Mouse (Mus musculus): ENCODE data around the gene Mtx1. TPM values are rescaled to one million over a fixed set of nuclear protein-coding genes. Genes with fewer than 3 reads are reported as not detected.
"Not testable (repeated sequence)": the region's sequence is repeated elsewhere in the genome, so short reads cannot be mapped to it uniquely, and the experiment has no call there.

Mtx1 gene
- polyA plus RNA-seq, 1 experiment from 2014 or later, result 231 TPM

GRCm38 (mm10) chr3:89165268-89165870 lies 61.5 kb downstream of the Mtx1 start:
- no peak for DNase-seq (ENCODE audit: low spot score)
- no peaks in the 10 kb centered on the region for H3K9me3 ChIP-seq (ENCODE audit: control insufficient read depth, low read length)
- H3K27ac ChIP-seq (replicated peaks; ENCODE audit: low read depth, low read length), result peak overlapping the region; percentile 89
- H3K4me1 ChIP-seq (ENCODE audit: control insufficient read depth, insufficient read depth, low read length), result peaks cover 15% of the 10 kb centered on the region
- peaks cover 17% of the 10 kb centered on the region for H3K36me3 ChIP-seq (ENCODE audit: control insufficient read depth, insufficient read depth, low read length)
- peak overlapping the region; percentile 92 for H3K9ac ChIP-seq (ENCODE audit: low read length)
- 18% methylated on average over 12 of the region's 12 CpGs for WGBS
- peak overlapping the region; percentile 61 for H3K4me3 ChIP-seq (ENCODE audit: low read depth, low read length)
- peak overlapping the region; percentile 76 for H3K4me2 ChIP-seq (ENCODE audit: low read depth, severe bottlenecking)
- no peak for ATAC-seq (ENCODE audit: insufficient number of reproducible peaks, low FRiP score, low TSS enrichment, low read depth)
- no peaks in the 10 kb centered on the region for H3K27me3 ChIP-seq (ENCODE audit: control insufficient read depth, insufficient read depth, low read length)

- Histone ChIP-seq H3K9ac (ENCODE audit: low read length) (peak within 1 kb of the TSS; percentile 92), H3K4me2 (ENCODE audit: low read depth, severe bottlenecking) (peak within 1 kb of the TSS; percentile 76), H3K27ac (replicated peaks; ENCODE audit: low read depth, low read length) (peak within 1 kb of the TSS; percentile 89), H3K4me1 (ENCODE audit: control insufficient read depth, insufficient read depth, low read length) (peaks cover 19% of the 10 kb centered on the region), H3K27me3 (ENCODE audit: control insufficient read depth, insufficient read depth, low read length) (no peaks in the 10 kb centered on the region), H3K9me3 (ENCODE audit: control insufficient read depth, low read length) (no peaks in the 10 kb centered on the region), H3K36me3 (ENCODE audit: control insufficient read depth, insufficient read depth, low read length) (peaks cover 11% of the 10 kb centered on the region), H3K4me3 (ENCODE audit: low read depth, low read length) (peak within 1 kb of the TSS; percentile 61)
- ATAC-seq (ENCODE audit: insufficient number of reproducible peaks, low FRiP score, low TSS enrichment, low read depth) (peak; percentile 95), DNase-seq (ENCODE audit: low spot score) (peak; percentile 95)
- WGBS, result 1% methylated on average over 75 of the region's 79 CpGs
These were observed 62.2 kb downstream of the Mtx1 start, which contains the start of gene Clk2 for GRCm38 (mm10) chr3:89164506-89165267. Gene Clk2, plus strand, starts transcription at chr3:89164795.

GRCm38 (mm10) chr3:89163643-89164245 lies 63.1 kb downstream of the Mtx1 start:
- 82% methylated on average over 5 of the region's 5 CpGs for WGBS
- no peaks in the 10 kb centered on the region for H3K9me3 ChIP-seq (ENCODE audit: control insufficient read depth, low read length)
- H3K27me3 ChIP-seq (ENCODE audit: control insufficient read depth, insufficient read depth, low read length), result peaks cover 7% of the 10 kb centered on the region; the same call in 1 of the 2 replicates
- H3K36me3 ChIP-seq (ENCODE audit: control insufficient read depth, insufficient read depth, low read length), result peaks cover 5% of the 10 kb centered on the region
- peaks cover 21% of the 10 kb centered on the region for H3K4me1 ChIP-seq (ENCODE audit: control insufficient read depth, insufficient read depth, low read length)
- peak overlapping the region; percentile 61 for H3K4me3 ChIP-seq (ENCODE audit: low read depth, low read length)
- no peak for ATAC-seq (ENCODE audit: insufficient number of reproducible peaks, low FRiP score, low TSS enrichment, low read depth)
- peak overlapping the region; percentile 76; the same call in 1 of the 2 replicates for H3K4me2 ChIP-seq (ENCODE audit: low read depth, severe bottlenecking)
- peak overlapping the region; percentile 8 for H3K9ac ChIP-seq (ENCODE audit: low read length)
- DNase-seq (ENCODE audit: low spot score), result no peak
- no peak overlapping the region for H3K27ac ChIP-seq (replicated peaks; ENCODE audit: low read depth, low read length)

GRCm38 (mm10) chr3:89163123-89163522 lies 63.8 kb downstream of the Mtx1 start:
- no peak overlapping the region for H3K4me3 ChIP-seq (ENCODE audit: low read depth, low read length)
- peaks cover under 1% of the 10 kb centered on the region; the same call in 1 of the 2 replicates for H3K36me3 ChIP-seq (ENCODE audit: control insufficient read depth, insufficient read depth, low read length)
- WGBS, result 56% methylated on average over 1 of the region's 1 CpGs
- H3K4me1 ChIP-seq (ENCODE audit: control insufficient read depth, insufficient read depth, low read length), result peaks cover 21% of the 10 kb centered on the region
- H3K27ac ChIP-seq (replicated peaks; ENCODE audit: low read depth, low read length), result no peak overlapping the region
- H3K9me3 ChIP-seq (ENCODE audit: control insufficient read depth, low read length), result no peaks in the 10 kb centered on the region
- DNase-seq (ENCODE audit: low spot score) (no peak), ATAC-seq (ENCODE audit: insufficient number of reproducible peaks, low FRiP score, low TSS enrichment, low read depth) (no peak)
- no peak overlapping the region for H3K4me2 ChIP-seq (ENCODE audit: low read depth, severe bottlenecking)
- H3K27me3 ChIP-seq (ENCODE audit: control insufficient read depth, insufficient read depth, low read length), result peaks cover 7% of the 10 kb centered on the region; the same call in 1 of the 2 replicates
- H3K9ac ChIP-seq (ENCODE audit: low read length), result no peak overlapping the region

- Histone ChIP-seq H3K4me1 (ENCODE audit: control insufficient read depth, insufficient read depth, low read length) (peaks cover 21% of the 10 kb centered on the region), H3K36me3 (ENCODE audit: control insufficient read depth, insufficient read depth, low read length) (no peaks in the 10 kb centered on the region), H3K9me3 (ENCODE audit: control insufficient read depth, low read length) (no peaks in the 10 kb centered on the region), H3K9ac (ENCODE audit: low read length) (no peak overlapping the region), H3K4me2 (ENCODE audit: low read depth, severe bottlenecking) (no peak overlapping the region), H3K4me3 (ENCODE audit: low read depth, low read length) (no peak overlapping the region), H3K27me3 (ENCODE audit: control insufficient read depth, insufficient read depth, low read length) (peaks cover 7% of the 10 kb centered on the region; the same call in 1 of the 2 replicates), H3K27ac (replicated peaks; ENCODE audit: low read depth, low read length) (no peak overlapping the region)
- 76% methylated on average over 4 of the region's 4 CpGs for WGBS
- DNase-seq (ENCODE audit: low spot score) (no peak), ATAC-seq (ENCODE audit: insufficient number of reproducible peaks, low FRiP score, low TSS enrichment, low read depth) (no peak)
These were observed 65.1 kb downstream of the Mtx1 start for GRCm38 (mm10) chr3:89161786-89162185.

GRCm38 (mm10) chr3:89161207-89161606 lies 65.7 kb downstream of the Mtx1 start:
- not testable (repeated sequence) for H3K9me3 ChIP-seq (ENCODE audit: control insufficient read depth, low read length); H3K4me2 ChIP-seq (ENCODE audit: low read depth, severe bottlenecking); DNase-seq (ENCODE audit: low spot score); ATAC-seq (ENCODE audit: insufficient number of reproducible peaks, low FRiP score, low TSS enrichment, low read depth); H3K27ac ChIP-seq (replicated peaks; ENCODE audit: low read depth, low read length); H3K27me3 ChIP-seq (ENCODE audit: control insufficient read depth, insufficient read depth, low read length); H3K36me3 ChIP-seq (ENCODE audit: control insufficient read depth, insufficient read depth, low read length); H3K4me3 ChIP-seq (ENCODE audit: low read depth, low read length); H3K9ac ChIP-seq (ENCODE audit: low read length)
- H3K4me1 ChIP-seq (ENCODE audit: control insufficient read depth, insufficient read depth, low read length), result peaks cover 21% of the 10 kb centered on the region

GRCm38 (mm10) chr3:89159616-89160344 lies 67.1 kb downstream of the Mtx1 start, which contains the start of gene Hcn3:
Gene Hcn3, minus strand, starts transcription at chr3:89160196.
- under 1% methylated on average over 63 of the region's 66 CpGs for whole genome bisulfite sequencing
- peak within 1 kb of the TSS; percentile 45 for H3K4me3 ChIP-seq (ENCODE audit: low read depth, low read length)
- no peaks in the 10 kb centered on the region for H3K9me3 ChIP-seq (ENCODE audit: control insufficient read depth, low read length)
- no peak within 1 kb of the TSS for H3K27ac ChIP-seq (replicated peaks; ENCODE audit: low read depth, low read length)
- H3K27me3 ChIP-seq (ENCODE audit: control insufficient read depth, insufficient read depth, low read length), result peaks cover 7% of the 10 kb centered on the region; the same call in 1 of the 2 replicates
- H3K36me3 ChIP-seq (ENCODE audit: control insufficient read depth, insufficient read depth, low read length), result no peaks in the 10 kb centered on the region
- H3K4me1 ChIP-seq (ENCODE audit: control insufficient read depth, insufficient read depth, low read length), result peaks cover 13% of the 10 kb centered on the region
- peak; percentile 82 for DNase-seq (ENCODE audit: low spot score)
- peak; percentile 67 for ATAC-seq (ENCODE audit: insufficient number of reproducible peaks, low FRiP score, low TSS enrichment, low read depth)
- peak within 1 kb of the TSS; percentile 96 for H3K4me2 ChIP-seq (ENCODE audit: low read depth, severe bottlenecking)
- H3K9ac ChIP-seq (ENCODE audit: low read length), result peak within 1 kb of the TSS; percentile 55

GRCm38 (mm10) chr3:89159211-89159610 lies 67.7 kb downstream of the Mtx1 start:
- Histone ChIP-seq H3K4me2 (ENCODE audit: low read depth, severe bottlenecking) (peak overlapping the region; percentile 96), H3K27me3 (ENCODE audit: control insufficient read depth, insufficient read depth, low read length) (peaks cover 7% of the 10 kb centered on the region; the same call in 1 of the 2 replicates), H3K36me3 (ENCODE audit: control insufficient read depth, insufficient read depth, low read length) (no peaks in the 10 kb centered on the region), H3K27ac (replicated peaks; ENCODE audit: low read depth, low read length) (no peak overlapping the region), H3K4me3 (ENCODE audit: low read depth, low read length) (peak overlapping the region; percentile 45), H3K9ac (ENCODE audit: low read length) (no peak overlapping the region), H3K9me3 (ENCODE audit: control insufficient read depth, low read length) (no peaks in the 10 kb centered on the region), H3K4me1 (ENCODE audit: control insufficient read depth, insufficient read depth, low read length) (peaks cover 12% of the 10 kb centered on the region)
- under 1% methylated on average over 13 of the region's 13 CpGs for WGBS
- ATAC-seq (ENCODE audit: insufficient number of reproducible peaks, low FRiP score, low TSS enrichment, low read depth) (no peak), DNase-seq (ENCODE audit: low spot score) (peak; percentile 86)
